Mouse (Mus musculus): ENCODE data around the gene Adra1d. TPM values are rescaled to one million over a fixed set of nuclear protein-coding genes. Genes with fewer than 3 reads are reported as not detected.

Gene Adra1d
- polyA plus RNA-seq, 1 experiment from 2014 or later: 1.8 TPM

Other genes with a start within 250 kb of the Adra1d start
- gene Rnf24, start 209.4 kb downstream of the Adra1d start, polyA plus RNA-seq (2015; fragmentation: Nextera tagmentation; extraction: Ambion mirVana): 3.4 TPM in 2 replicates
- gene Smox, start 70.8 kb downstream of the Adra1d start, polyA plus RNA-seq (2015; fragmentation: Nextera tagmentation; extraction: Ambion mirVana): 32.8 and 32.9 TPM in 2 replicates

All from lung, embryonic 16.5 days (tissue).